Mouse (Mus musculus): ENCODE data around the gene Fkbp3. TPM values are rescaled to one million over a fixed set of nuclear protein-coding genes. Genes with fewer than 3 reads are reported as not detected.
"Not testable (repeated sequence)": the region's sequence is repeated elsewhere in the genome, so short reads cannot be mapped to it uniquely, and the experiment has no call there.

Gene Fkbp3
- 506 and 674 TPM in 2 replicates for polyA plus RNA-seq (2014; fragmentation: Nextera tagmentation; extraction: Ambion mirVana)

DNA sequence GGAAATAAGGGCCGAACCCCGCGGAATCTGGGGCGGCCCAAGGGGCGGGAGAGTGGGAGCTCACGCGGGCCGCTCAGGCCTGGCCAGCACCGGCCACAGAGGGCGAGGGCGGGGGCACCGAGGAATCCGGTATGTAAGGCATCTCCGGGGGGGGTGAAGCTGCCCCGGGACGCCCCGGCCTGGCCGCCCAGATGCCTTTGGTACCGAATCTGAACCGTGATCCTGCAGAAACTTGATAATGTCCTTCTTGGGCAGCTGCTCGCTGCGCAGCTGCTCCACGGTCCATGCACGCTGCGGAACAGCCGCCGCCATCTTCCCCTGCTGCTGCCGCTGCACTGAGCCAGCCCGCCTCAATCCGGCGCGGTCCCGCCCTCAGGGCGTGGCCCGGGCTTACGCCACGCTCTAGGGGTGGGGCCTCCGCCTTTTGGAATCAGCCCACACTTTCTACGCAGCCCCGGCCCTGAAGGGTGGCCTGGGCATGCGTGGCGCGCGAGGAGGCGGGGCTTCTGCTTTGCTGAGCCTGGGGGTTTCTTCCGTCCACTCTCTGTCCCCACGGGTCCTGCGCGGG, at the start of gene Fkbp3:
Gene Fkbp3, minus strand, starts transcription at position 397 of the 568 bp plus-strand sequence.
- H3K9ac ChIP-seq (ENCODE audit: low read depth, low read length) = peak within 1 kb of the TSS; percentile 90
- no peaks in the 10 kb centered on the region for H3K27me3 ChIP-seq (ENCODE audit: control insufficient read depth, insufficient read depth, low read length)
- ATAC-seq (ENCODE audit: low FRiP score, low TSS enrichment) = peak; percentile 99
- H3K4me2 ChIP-seq (replicated peaks; ENCODE audit: low read depth, low read length) = peak within 1 kb of the TSS; percentile 42
- H3K4me3 ChIP-seq (ENCODE audit: low read length) = peak within 1 kb of the TSS; percentile 83
- H3K27ac ChIP-seq (ENCODE audit: low read depth, low read length) = peak within 1 kb of the TSS; percentile 93
- WGBS = under 1% methylated on average over 49 of the region's 49 CpGs
- H3K36me3 ChIP-seq (ENCODE audit: control insufficient read depth, insufficient read depth, low read length) = peaks cover 13% of the 10 kb centered on the region
- no peaks in the 10 kb centered on the region for H3K9me3 ChIP-seq (ENCODE audit: control insufficient read depth, low read length)
- H3K4me1 ChIP-seq (ENCODE audit: control insufficient read depth, insufficient read depth, low read length) = peaks cover 20% of the 10 kb centered on the region

GRCm38 (mm10) chr12:65119451-65119850, 45.6 kb upstream of the Fkbp3 start:
- Histone ChIP-seq H3K4me3 (ENCODE audit: low read length) (no peak overlapping the region), H3K27ac (ENCODE audit: low read depth, low read length) (no peak overlapping the region), H3K27me3 (ENCODE audit: control insufficient read depth, insufficient read depth, low read length) (no peaks in the 10 kb centered on the region), H3K9me3 (ENCODE audit: control insufficient read depth, low read length) (no peaks in the 10 kb centered on the region), H3K4me1 (ENCODE audit: control insufficient read depth, insufficient read depth, low read length) (no peaks in the 10 kb centered on the region), H3K36me3 (ENCODE audit: control insufficient read depth, insufficient read depth, low read length) (peaks cover 50% of the 10 kb centered on the region), H3K4me2 (replicated peaks; ENCODE audit: low read depth, low read length) (no peak overlapping the region), H3K9ac (ENCODE audit: low read depth, low read length) (no peak overlapping the region)
- no peak for ATAC-seq (ENCODE audit: low FRiP score, low TSS enrichment)
- 87% methylated on average over 5 of the region's 5 CpGs for WGBS

DNA sequence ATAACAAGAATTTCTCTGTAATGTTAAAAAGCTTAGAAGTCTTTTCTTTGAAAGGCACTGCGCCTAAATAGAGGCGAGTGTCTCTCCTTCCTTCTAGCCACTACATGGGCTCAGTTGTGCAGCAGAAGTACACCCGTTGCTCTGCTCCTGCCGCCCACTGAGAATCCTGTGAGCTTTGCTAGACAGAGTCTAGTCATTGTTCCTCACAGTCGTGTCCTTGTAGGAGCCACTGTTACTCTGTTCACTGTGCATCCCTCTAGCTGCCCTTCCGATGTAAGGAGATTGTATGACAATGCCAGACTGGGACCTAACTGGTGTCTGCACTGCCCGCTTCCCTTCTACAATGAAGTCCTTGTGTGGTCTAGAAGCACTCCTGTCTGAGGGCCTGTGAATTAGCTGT, 45.2 kb upstream of the Fkbp3 start:
- no peak for ATAC-seq (ENCODE audit: low FRiP score, low TSS enrichment)
- WGBS = 94% methylated on average over 7 of the region's 7 CpGs

GRCm38 (mm10) chr12:65114978-65115377, 41.2 kb upstream of the Fkbp3 start:
- not testable (repeated sequence) for H3K9me3 ChIP-seq (ENCODE audit: control insufficient read depth, low read length); ATAC-seq (ENCODE audit: low FRiP score, low TSS enrichment); H3K27ac ChIP-seq (ENCODE audit: low read depth, low read length); H3K4me2 ChIP-seq (replicated peaks; ENCODE audit: low read depth, low read length); H3K4me1 ChIP-seq (ENCODE audit: control insufficient read depth, insufficient read depth, low read length); H3K4me3 ChIP-seq (ENCODE audit: low read length); H3K27me3 ChIP-seq (ENCODE audit: control insufficient read depth, insufficient read depth, low read length); H3K9ac ChIP-seq (ENCODE audit: low read depth, low read length)
- H3K36me3 ChIP-seq (ENCODE audit: control insufficient read depth, insufficient read depth, low read length) = peaks cover 36% of the 10 kb centered on the region
- WGBS = 92% methylated on average over 3 of the region's 3 CpGs

More for the DNA sequence above, 45.2 kb upstream of the Fkbp3 start:
- no peaks in the 10 kb centered on the region for H3K27me3 ChIP-seq (ENCODE audit: control insufficient read depth, insufficient read depth, low read length)
- no peak overlapping the region for H3K4me3 ChIP-seq (ENCODE audit: low read length)
- no peak overlapping the region for H3K4me2 ChIP-seq (replicated peaks; ENCODE audit: low read depth, low read length)
- peaks cover 51% of the 10 kb centered on the region for H3K36me3 ChIP-seq (ENCODE audit: control insufficient read depth, insufficient read depth, low read length)
- H3K27ac ChIP-seq (ENCODE audit: low read depth, low read length) = no peak overlapping the region
- no peak overlapping the region for H3K9ac ChIP-seq (ENCODE audit: low read depth, low read length)
- H3K9me3 ChIP-seq (ENCODE audit: control insufficient read depth, low read length) = no peaks in the 10 kb centered on the region
- no peaks in the 10 kb centered on the region for H3K4me1 ChIP-seq (ENCODE audit: control insufficient read depth, insufficient read depth, low read length)

- no peak overlapping the region for H3K27ac ChIP-seq (ENCODE audit: low read depth, low read length)
- no peak overlapping the region for H3K4me2 ChIP-seq (replicated peaks; ENCODE audit: low read depth, low read length)
- H3K27me3 ChIP-seq (ENCODE audit: control insufficient read depth, insufficient read depth, low read length) = no peaks in the 10 kb centered on the region
- H3K4me3 ChIP-seq (ENCODE audit: low read length) = no peak overlapping the region
- H3K36me3 ChIP-seq (ENCODE audit: control insufficient read depth, insufficient read depth, low read length) = peaks cover 30% of the 10 kb centered on the region
- no peak overlapping the region for H3K9ac ChIP-seq (ENCODE audit: low read depth, low read length)
- 83% methylated on average over 4 of the region's 4 CpGs for WGBS
- ATAC-seq (ENCODE audit: low FRiP score, low TSS enrichment) = no peak
- H3K4me1 ChIP-seq (ENCODE audit: control insufficient read depth, insufficient read depth, low read length) = no peaks in the 10 kb centered on the region
- no peaks in the 10 kb centered on the region for H3K9me3 ChIP-seq (ENCODE audit: control insufficient read depth, low read length)
These were observed 40.1 kb upstream of the Fkbp3 start for GRCm38 (mm10) chr12:65113925-65114324.

GRCm38 (mm10) chr12:65112811-65113210, 39.0 kb upstream of the Fkbp3 start:
- Histone ChIP-seq H3K4me1 (ENCODE audit: control insufficient read depth, insufficient read depth, low read length) (no peaks in the 10 kb centered on the region), H3K4me3 (ENCODE audit: low read length) (no peak overlapping the region), H3K27ac (ENCODE audit: low read depth, low read length) (no peak overlapping the region), H3K9ac (ENCODE audit: low read depth, low read length) (no peak overlapping the region), H3K27me3 (ENCODE audit: control insufficient read depth, insufficient read depth, low read length) (no peaks in the 10 kb centered on the region), H3K4me2 (replicated peaks; ENCODE audit: low read depth, low read length) (no peak overlapping the region), H3K9me3 (ENCODE audit: control insufficient read depth, low read length) (no peaks in the 10 kb centered on the region), H3K36me3 (ENCODE audit: control insufficient read depth, insufficient read depth, low read length) (peaks cover 22% of the 10 kb centered on the region)
- WGBS = 100% methylated on average over 1 of the region's 1 CpGs
- ATAC-seq (ENCODE audit: low FRiP score, low TSS enrichment) = no peak

DNA sequence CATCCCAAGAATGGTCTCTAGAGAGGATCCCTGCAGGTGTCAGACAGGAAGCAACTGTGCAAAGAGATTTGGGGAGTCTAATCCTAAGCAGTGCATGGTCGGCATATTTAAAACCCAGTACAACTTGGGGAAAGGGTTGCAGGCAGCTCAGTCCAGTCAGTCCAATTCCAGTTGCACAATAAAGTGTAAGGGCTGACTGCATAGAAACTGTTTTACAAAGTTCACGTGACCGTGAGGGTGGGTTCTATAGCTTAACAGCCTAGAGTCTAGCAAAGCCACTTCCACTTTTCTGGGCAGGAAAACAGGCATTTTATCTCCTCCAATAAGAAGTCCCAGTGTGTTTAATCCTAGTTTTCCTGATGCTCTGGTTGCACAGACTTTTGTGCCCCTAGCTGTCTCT, 37.7 kb upstream of the Fkbp3 start:
- no peaks in the 10 kb centered on the region for H3K9me3 ChIP-seq (ENCODE audit: control insufficient read depth, low read length)
- H3K36me3 ChIP-seq (ENCODE audit: control insufficient read depth, insufficient read depth, low read length) = peaks cover 23% of the 10 kb centered on the region
- no peak overlapping the region for H3K9ac ChIP-seq (ENCODE audit: low read depth, low read length)
- H3K27me3 ChIP-seq (ENCODE audit: control insufficient read depth, insufficient read depth, low read length) = no peaks in the 10 kb centered on the region
- H3K4me1 ChIP-seq (ENCODE audit: control insufficient read depth, insufficient read depth, low read length) = no peaks in the 10 kb centered on the region
- H3K4me3 ChIP-seq (ENCODE audit: low read length) = no peak overlapping the region
- no peak for ATAC-seq (ENCODE audit: low FRiP score, low TSS enrichment)
- H3K4me2 ChIP-seq (replicated peaks; ENCODE audit: low read depth, low read length) = no peak overlapping the region
- no peak overlapping the region for H3K27ac ChIP-seq (ENCODE audit: low read depth, low read length)
- WGBS = 95% methylated on average over 3 of the region's 3 CpGs

GRCm38 (mm10) chr12:65108746-65109145, 34.9 kb upstream of the Fkbp3 start:
- Histone ChIP-seq H3K4me1 (ENCODE audit: control insufficient read depth, insufficient read depth, low read length) (no peaks in the 10 kb centered on the region), H3K4me3 (ENCODE audit: low read length) (no peak overlapping the region), H3K27ac (ENCODE audit: low read depth, low read length) (no peak overlapping the region), H3K27me3 (ENCODE audit: control insufficient read depth, insufficient read depth, low read length) (no peaks in the 10 kb centered on the region), H3K36me3 (ENCODE audit: control insufficient read depth, insufficient read depth, low read length) (peaks cover 27% of the 10 kb centered on the region), H3K4me2 (replicated peaks; ENCODE audit: low read depth, low read length) (no peak overlapping the region), H3K9ac (ENCODE audit: low read depth, low read length) (no peak overlapping the region), H3K9me3 (ENCODE audit: control insufficient read depth, low read length) (no peaks in the 10 kb centered on the region)
- WGBS = 82% methylated on average over 1 of the region's 1 CpGs
- no peak for ATAC-seq (ENCODE audit: low FRiP score, low TSS enrichment)

GRCm38 (mm10) chr12:65076906-65077305, 3.1 kb upstream of the Fkbp3 start:
- Histone ChIP-seq H3K36me3 (ENCODE audit: control insufficient read depth, insufficient read depth, low read length) (peaks cover 12% of the 10 kb centered on the region; the same call in 1 of the 2 replicates), H3K27ac (ENCODE audit: low read depth, low read length) (no peak overlapping the region), H3K4me3 (ENCODE audit: low read length) (peak overlapping the region; percentile 83; the same call in 1 of the 2 replicates), H3K4me2 (replicated peaks; ENCODE audit: low read depth, low read length) (peak overlapping the region; percentile 42), H3K4me1 (ENCODE audit: control insufficient read depth, insufficient read depth, low read length) (peaks cover 20% of the 10 kb centered on the region), H3K9ac (ENCODE audit: low read depth, low read length) (peak overlapping the region; percentile 82; the same call in 1 of the 2 replicates), H3K27me3 (ENCODE audit: control insufficient read depth, insufficient read depth, low read length) (no peaks in the 10 kb centered on the region), H3K9me3 (ENCODE audit: control insufficient read depth, low read length) (no peaks in the 10 kb centered on the region)
- WGBS = 80% methylated on average over 9 of the region's 9 CpGs
- no peak for ATAC-seq (ENCODE audit: low FRiP score, low TSS enrichment)
